Mouse (Mus musculus): ENCODE results near the gene 3300002I08Rik. TPM values are rescaled to one million over a fixed set of nuclear protein-coding genes. Genes with fewer than 3 reads are reported as not detected.
"Not testable (repeated sequence)": the region's sequence is repeated elsewhere in the genome, so short reads cannot be mapped to it uniquely, and the experiment has no call there.

3300002I08Rik gene
- 10 to 100 TPM; 10.5 to 11.8 (median 11.0) TPM for total RNA-seq (2022)

DNA sequence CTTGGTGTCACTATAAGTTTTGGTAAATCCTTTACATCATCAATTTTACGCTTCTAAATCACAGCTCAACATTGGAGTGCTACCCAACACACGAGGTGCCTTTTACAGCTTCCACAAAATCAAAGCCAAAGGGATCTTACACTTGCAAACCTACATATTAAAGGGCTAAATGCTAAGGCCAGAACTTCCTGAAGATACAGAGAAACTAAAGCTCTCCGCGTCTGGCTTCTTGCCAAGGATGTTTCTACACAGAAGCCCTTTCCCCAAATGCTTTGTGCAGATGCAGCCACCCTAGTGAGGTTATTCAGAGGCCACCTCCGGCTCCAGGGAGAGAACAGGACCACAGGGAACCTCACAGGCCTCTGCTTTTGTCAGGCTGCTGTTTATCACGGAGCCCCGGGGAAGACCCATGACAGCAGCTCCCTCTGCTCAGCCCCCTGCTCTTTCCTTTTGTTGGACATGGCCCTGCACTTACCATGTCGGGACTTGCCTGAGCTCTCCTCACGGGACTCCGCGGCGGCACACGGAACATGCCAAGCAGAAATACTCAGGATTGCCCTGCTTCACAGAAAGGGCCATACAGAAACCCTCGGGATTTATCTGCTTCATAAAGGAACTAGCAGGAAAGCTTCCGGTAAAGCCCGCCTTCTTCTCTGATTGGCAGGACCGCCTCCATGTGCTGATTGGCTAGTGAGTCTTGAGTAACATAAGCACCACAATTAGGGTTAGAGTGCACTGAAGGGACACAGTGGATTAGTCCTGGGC, at the start of gene 3300002I08Rik:
Gene 3300002I08Rik, minus strand, starts transcription at position 653 of the 765 bp plus-strand sequence.
- DNase-seq (ENCODE audit: low spot score in 2 of 2) = peak; percentile 90 to 91

DNA sequence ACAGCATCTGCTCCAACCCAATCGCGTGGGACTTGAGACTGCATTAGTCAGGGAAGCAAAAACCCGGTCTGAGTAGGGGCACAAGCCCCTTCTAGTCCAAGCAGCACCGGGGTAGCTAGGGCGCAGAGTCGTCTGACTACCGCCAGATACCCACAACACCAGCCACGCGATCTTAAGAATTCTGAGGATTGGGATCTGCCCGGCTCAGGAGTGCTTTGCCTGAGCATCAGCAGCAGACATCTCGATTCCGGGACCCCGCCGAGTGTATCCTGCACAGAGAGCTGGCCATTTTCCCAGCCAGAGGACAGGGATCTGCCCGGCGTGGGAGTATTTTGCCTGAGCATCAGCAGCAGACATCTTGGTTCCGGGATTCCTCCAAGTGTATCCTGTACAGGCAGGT, 49.6 kb upstream of the 3300002I08Rik start:
- DNase-seq (ENCODE audit: low spot score in 2 of 2) = not testable (repeated sequence)

DNA sequence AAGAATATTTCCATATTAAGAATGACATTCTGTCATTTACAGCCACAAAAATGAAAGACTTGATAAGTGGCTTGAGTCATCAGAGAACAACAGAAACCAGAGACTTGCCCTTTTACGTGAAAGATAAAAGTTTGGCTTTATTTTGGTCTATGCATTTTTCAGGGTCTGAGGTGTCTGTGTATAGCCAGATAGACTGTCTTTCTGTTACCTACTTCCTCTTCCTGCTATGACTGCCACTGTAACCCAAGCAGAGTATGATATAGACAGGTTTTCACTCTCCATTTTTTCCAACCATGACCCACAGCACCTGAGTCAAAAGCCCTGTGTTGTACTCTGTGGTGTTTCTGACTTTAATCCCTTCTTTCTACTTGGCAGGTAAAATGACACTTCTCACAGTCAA, 27.6 kb upstream of the 3300002I08Rik start:
- DNase-seq (ENCODE audit: low spot score in 2 of 2) = no peak

DNA sequence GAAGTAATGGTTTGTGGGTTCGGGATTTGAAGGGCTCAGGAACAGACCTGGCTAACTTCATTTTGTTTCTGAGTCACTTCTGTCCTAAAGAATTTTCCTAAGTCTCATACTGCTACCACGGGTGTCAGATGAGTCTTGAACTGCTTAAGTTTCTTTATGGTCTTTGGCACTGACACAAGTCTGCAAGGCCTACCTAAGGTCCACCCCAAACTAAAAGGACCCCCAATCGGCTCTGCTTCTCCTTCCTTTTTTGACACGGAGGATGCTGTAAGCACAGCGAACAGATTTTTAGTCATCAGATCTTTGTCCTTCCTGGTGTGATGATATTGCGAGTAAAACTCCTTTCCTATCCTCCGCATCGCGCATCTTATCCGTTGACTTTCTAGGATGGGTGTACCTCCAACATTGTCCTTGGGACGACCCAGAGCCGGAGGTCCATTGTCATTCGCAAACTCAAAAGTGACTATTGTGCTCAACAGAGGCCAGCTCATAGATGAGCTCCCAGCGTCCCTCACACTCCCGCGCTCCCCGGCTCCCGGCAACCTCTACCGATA, 23.1 kb upstream of the 3300002I08Rik start:
- DNase-seq (ENCODE audit: low spot score in 2 of 2) = not testable (repeated sequence)

DNA sequence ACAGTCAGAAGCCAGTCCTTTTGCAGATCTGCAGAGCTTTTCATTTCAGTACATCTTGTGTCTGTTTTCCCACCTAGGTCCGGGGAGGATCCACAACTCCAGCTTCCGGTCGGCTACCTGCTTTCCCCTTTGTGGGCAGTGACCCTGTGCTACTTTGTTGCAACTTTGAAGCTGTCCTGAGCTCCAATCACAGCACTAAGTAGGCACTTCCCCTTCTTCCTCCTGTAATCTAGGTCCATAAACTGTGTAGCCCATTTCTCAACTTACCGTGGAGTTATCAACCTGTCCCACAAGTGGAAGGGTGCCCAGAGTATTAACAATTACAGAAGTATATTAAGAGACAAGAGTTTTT, 289 bp upstream of the 3300002I08Rik start:
- no peak for DNase-seq (ENCODE audit: low spot score in 2 of 2)

DNA sequence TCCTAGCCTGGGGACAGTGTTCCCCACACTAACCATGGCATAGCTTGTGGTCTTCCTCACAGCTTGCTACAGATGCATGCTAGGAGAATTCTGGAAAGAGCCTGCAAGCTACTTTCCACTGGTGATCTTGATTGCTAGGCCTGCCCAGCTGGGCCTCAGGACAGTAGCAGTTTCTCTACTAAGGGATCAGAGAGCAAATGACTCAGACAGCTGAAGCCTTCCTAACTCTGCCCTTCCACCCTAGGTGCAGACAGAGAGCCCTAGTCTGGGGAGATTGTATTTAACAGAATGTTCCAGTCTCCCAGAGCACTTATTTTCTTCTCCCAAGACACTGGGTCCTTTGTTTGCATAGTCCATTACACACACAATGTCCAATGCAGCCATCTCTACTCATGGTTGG, 5.4 kb downstream of the 3300002I08Rik start:
- not testable (repeated sequence) for DNase-seq (ENCODE audit: low spot score in 2 of 2)

DNA sequence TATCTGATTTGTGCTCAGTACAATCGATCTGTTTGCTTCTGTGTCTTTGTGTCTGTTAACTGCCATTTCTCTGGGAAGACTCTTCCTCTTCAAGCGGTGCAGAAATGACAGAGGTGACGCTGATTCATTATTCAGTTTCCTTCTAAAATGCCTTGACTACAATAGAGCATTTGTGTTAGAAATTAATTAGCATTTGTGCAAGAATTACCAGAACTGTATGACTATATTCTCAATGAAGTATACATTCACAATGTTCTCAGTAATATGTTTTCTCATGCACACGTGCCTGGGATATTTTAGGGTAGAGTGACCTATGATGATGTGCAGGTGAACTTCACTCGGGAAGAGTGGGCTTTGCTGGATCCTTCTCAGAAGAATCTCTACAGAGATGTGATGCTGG, 39.2 kb downstream of the 3300002I08Rik start, which contains the start of gene Gm10130:
Gene Gm10130, plus strand, starts transcription at position 301 of the 400 bp plus-strand sequence.
- DNase-seq (ENCODE audit: low spot score in 2 of 2) = no peak

DNA sequence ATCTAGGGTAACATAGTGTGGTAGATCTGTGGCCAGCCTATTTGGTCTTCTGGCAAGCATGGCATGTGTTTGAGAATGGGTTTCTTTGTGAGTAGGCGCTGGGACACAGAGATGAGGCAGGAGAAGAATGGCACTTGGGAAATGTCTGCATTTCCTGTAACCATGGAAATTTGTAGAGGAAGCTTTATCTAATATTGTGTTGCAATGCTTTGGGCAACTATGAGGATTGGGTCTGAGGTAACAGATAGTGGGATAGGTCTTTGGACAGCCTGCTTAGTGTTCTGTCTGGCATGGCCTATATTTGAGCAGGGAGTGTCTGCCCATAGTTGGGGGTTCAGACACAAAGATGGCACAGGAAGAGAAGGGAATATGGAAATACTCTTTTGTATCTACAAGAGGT, 43.6 kb downstream of the 3300002I08Rik start:
- no peak for DNase-seq (ENCODE audit: low spot score in 2 of 2)

DNA sequence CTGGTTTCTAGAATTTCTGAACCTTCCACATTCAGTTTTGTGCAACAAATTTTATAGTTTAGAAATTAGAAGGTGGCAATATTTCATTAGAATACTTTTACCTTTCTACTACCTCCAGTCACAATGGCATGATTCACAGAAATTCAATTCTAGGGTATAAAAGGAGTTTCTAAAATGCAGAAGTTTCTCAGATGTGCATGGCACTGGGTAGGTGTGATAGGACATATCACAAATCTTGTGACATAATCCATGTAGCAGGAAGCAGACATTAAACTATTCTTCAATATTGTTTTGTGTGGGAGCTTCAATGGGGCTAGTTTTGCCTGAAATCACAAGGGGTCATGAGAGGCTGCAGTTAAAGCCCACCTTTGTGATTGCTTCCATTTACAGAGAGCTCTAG, 46.4 kb downstream of the 3300002I08Rik start:
- DNase-seq (ENCODE audit: low spot score in 2 of 2) = no peak

DNA sequence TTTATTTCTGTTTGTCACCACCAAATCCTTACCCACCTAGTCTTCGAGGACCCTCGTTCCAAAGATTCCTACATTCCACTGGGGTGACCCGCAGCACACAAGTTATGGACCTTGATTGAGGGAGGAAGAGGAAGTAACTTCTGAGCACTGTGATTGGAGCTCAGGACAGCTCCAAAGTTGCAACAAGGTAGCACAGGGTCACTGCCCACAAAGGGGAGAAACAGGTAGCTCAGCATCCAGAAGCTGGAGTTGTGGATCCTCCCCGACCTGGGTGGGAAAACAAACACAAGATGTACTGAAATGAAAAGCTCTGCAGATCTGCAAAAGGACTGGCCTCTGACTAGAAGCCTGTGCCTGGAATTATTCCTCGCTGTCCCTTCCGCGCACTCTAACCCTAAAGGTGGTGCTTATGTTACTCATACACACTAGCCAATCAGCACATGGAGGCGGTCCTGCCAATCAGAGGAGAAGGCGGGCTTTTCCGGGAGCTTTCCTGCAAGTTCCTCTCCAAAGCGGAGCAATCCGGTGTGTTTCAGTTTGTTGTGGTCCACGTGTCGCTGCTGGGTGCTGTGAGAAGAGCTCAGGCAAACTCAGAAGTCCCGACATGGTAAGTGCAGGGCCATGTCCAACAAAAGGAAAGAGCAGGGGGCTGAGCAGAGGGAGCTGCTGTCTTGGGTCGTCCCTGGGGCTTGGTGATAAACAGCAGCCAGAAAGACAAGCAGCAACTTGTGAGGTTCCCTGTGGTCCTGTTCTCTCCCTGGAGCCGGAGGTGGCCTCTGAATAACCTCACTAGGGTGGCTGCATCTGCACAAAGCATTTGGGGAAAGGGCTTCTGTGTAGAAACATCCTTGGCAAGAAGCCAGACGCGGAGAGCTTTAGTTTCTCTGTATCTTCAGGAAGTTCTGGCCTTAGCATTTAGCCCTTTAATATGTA, 51.3 kb downstream of the 3300002I08Rik start:
- peak; percentile 88 to 89 for DNase-seq (ENCODE audit: low spot score in 2 of 2)

DNA sequence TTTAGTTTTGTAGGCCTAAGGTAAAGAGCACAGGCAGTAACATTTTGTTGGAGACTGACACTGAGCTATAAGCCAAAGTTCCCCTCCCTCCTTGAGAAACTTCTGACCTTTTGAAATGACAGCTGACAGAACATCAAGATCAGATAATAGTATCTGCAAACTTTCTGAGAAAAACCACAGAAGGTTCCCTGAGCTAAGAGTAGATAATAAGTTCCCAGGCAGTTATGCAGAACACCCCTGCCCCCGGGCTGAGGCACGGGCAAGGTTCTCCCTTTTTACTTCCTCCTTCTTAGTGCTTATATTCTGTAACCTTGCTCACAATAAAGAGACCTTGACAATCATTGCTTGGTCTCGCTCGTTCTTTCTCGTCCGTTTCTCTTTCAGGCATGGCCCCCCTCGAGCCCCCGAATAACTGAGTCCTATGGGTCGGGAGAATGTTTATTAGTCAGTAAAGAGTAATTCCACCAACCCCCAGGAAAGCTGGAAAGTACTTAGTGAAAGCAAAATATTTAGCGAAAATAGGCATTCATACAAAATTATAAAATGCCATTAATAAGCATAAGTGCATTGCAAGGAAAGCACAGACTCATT, 55.3 kb downstream of the 3300002I08Rik start:
- DNase-seq (ENCODE audit: low spot score in 2 of 2) = no peak

DNA sequence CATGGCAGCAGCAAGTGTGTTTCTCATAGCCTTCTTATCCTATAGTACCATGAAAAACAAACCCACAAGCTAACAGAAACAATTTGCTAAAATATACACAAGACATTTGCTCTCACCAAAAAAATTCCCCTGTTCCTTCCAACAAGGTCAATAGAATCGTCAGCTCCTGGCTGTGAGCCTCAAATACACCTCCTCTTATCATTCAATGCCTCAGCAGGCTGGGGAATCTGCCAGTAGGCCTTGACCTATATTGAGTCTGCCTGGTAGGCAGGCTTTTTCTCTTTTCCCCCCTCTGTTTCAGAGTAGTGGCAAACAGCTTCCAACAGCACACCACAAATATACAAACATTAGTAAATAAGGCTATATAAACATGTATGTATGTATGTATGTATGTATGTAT, 63.5 kb downstream of the 3300002I08Rik start:
- no peak for DNase-seq (ENCODE audit: low spot score in 2 of 2)

DNA sequence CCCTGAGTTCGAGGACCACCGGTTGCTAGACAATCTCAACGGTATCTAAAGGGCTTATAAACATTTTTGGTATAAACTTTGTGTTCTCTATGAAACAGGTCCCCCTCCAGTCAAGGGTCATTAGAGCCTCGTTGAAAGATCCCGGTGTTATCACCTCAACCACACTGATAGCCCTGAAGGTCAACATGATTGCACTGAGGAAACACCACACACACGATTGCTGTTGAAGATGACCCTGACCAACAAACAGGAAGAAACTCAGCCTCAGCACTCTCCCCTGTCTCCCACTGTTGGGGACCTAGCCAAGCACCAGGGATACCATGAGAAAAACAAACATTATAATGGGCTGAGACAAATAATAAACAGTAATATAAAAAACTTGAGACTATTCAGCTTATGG, 68.9 kb downstream of the 3300002I08Rik start:
- no peak for DNase-seq (ENCODE audit: low spot score in 2 of 2)

Other genes starting within 250 kb of the 3300002I08Rik start
- 10 to 100 TPM in 3 of 4 experiments, 1 to 10 TPM in 1; 9.8 to 14.7 (median 13.2) TPM for gene Zfp120, start 226.1 kb downstream of the 3300002I08Rik start, total RNA-seq (2022)
- not detected for gene Gm10770, start 183.1 kb downstream of the 3300002I08Rik start, total RNA-seq (2022)
- gene Gm14139, start 181.0 kb downstream of the 3300002I08Rik start, total RNA-seq (2022) = not detected
- gene Zfp937, start 144.7 kb downstream of the 3300002I08Rik start, total RNA-seq (2022) = 10 to 100 TPM in 3 of 4 experiments, 1 to 10 TPM in 1; 9.6 to 13.2 (median 11.5) TPM
- gene Gm21994, start 107.2 kb downstream of the 3300002I08Rik start, total RNA-seq (2022) = 10 to 100 TPM in 2 of 4 experiments, 1 to 10 TPM in 2; 6.2 to 11.5 (median 9.0) TPM
- under 1 TPM; 0.11 to 0.54 (median 0.26) TPM for gene Gm14124, start 105.2 kb downstream of the 3300002I08Rik start, total RNA-seq (2022)
- gene Gm10130, start 39.1 kb downstream of the 3300002I08Rik start, total RNA-seq (2022) = 1 to 10 TPM in 2 of 4 experiments, not detected in 2; 1.9 to 2.1 TPM
- gene Zfp442, start 88.7 kb upstream of the 3300002I08Rik start, total RNA-seq (2022) = 10 to 100 TPM in 1 of 4 experiments, 1 to 10 TPM in 3; 8.3 to 10.0 (median 8.9) TPM
- under 1 TPM in 3 of 4 experiments, not detected in 1; 0.12 to 0.55 (median 0.36) TPM for gene Zfp345, start 122.3 kb upstream of the 3300002I08Rik start, total RNA-seq (2022)
- gene Cst7, start 207.7 kb upstream of the 3300002I08Rik start, total RNA-seq (2022) = 100 to 1,000 TPM in 2 of 4 experiments, not detected in 2; 138 to 173 TPM
- 10 to 100 TPM; 56.6 to 61.9 (median 58.1) TPM for gene Apmap, start 245.8 kb upstream of the 3300002I08Rik start, total RNA-seq (2022)

Measured in layer of hippocampus, adult 8-10 months (tissue).